Mouse (Mus musculus) gastrocnemius, adult 2 months (tissue): ENCODE measurements around the gene Fam151a. TPM values are rescaled to one million over a fixed set of nuclear protein-coding genes. Genes with fewer than 3 reads are reported as not detected.
"Not testable (repeated sequence)": the region's sequence is repeated elsewhere in the genome, so short reads cannot be mapped to it uniquely, and the experiment has no call there.

Experiments
- DNase-seq: peaks from one replicate; pipeline ENCODE4 v3.0.0; 2022
- H3K27ac ChIP-seq: fragments of 200-600 bp; 2 replicates; pipeline ENCODE4 v1.8.1; 2022; ENCODE audit warnings: mild to moderate bottlenecking
- H3K4me3 ChIP-seq: fragments of 200-600 bp; 2 replicates; pipeline ENCODE4 v1.8.1; 2022; ENCODE audit warnings: mild to moderate bottlenecking, moderate library complexity
- CTCF ChIP-seq: fragments of 200-600 bp; IDR thresholded peaks from 2 replicates; pipeline ENCODE4 v1.8.1; 2022; ENCODE audit warnings: antibody characterized with exemption, mild to moderate bottlenecking, moderate library complexity
- intact Hi-C: fragments of 180-260 bp; cut with DNase I; formaldehyde crosslinking; loops from one replicate; pipeline ENCODE4 v1.15.1; 2025
- long read RNA-seq, 2 experiments: library from polyadenylated mRNA; stranded (forward); transcript quantifications; one replicate each; pipeline ENCODE4 v2.0.0; 2021
- total RNA-seq, 2 experiments: library from RNA; stranded (reverse); gene quantifications; 2 replicates each; pipeline ENCODE4 v1.2.3; 2021

Gene Fam151a
- not detected for total RNA-seq
- long read RNA-seq, experiment 1, result 0 reads
- long read RNA-seq, experiment 2, result 0 reads

GRCm38 (mm10) chr4:106733636-106734035 lies at the start of gene Fam151a:
Gene Fam151a (plus strand): TSS chr4:106733889.
- H3K4me3 ChIP-seq, result no peak within 1 kb of the TSS
- TF ChIP-seq CTCF, result no peak
- H3K27ac ChIP-seq, result no peak within 1 kb of the TSS
- DNase-seq, result no peak
- intact Hi-C loops, result no loop called here

- TF ChIP-seq CTCF, result no peak
- intact Hi-C loops, result no loop called here
- no peak overlapping the region for H3K4me3 ChIP-seq
- H3K27ac ChIP-seq, result no peak overlapping the region
- DNase-seq, result no peak
Measured at GRCm38 (mm10) chr4:106688636-106689296, 44.9 kb upstream of the Fam151a start.

GRCm38 (mm10) chr4:106693841-106694430 lies 39.8 kb upstream of the Fam151a start:
- no peak for DNase-seq
- Histone ChIP-seq H3K4me3 (no peak overlapping the region), H3K27ac (no peak overlapping the region)
- TF ChIP-seq CTCF, result no peak
- intact Hi-C loops, result no loop called here

- peak; percentile 49 for TF ChIP-seq CTCF
- Histone ChIP-seq H3K4me3 (no peak overlapping the region), H3K27ac (no peak overlapping the region)
- intact Hi-C loops, result no loop called here
- DNase-seq, result peak; percentile 66
Measured at GRCm38 (mm10) chr4:106699989-106700388, 33.7 kb upstream of the Fam151a start.

GRCm38 (mm10) chr4:106700798-106701197 lies 32.9 kb upstream of the Fam151a start:
- Histone ChIP-seq H3K27ac (no peak overlapping the region), H3K4me3 (no peak overlapping the region)
- no peak for DNase-seq
- intact Hi-C loops, result no loop called here
- TF ChIP-seq CTCF, result no peak

GRCm38 (mm10) chr4:106703956-106704355 lies 29.7 kb upstream of the Fam151a start:
- intact Hi-C loops, result no loop called here

GRCm38 (mm10) chr4:106704416-106704815 lies 29.3 kb upstream of the Fam151a start:
- no peak overlapping the region for H3K4me3 ChIP-seq
- DNase-seq, result no peak
- H3K27ac ChIP-seq, result no peak overlapping the region
- intact Hi-C loops, result no loop called here
- no peak for TF ChIP-seq CTCF

More at GRCm38 (mm10) chr4:106703956-106704355, 29.7 kb upstream of the Fam151a start:
- TF ChIP-seq CTCF, result no peak
- no peak for DNase-seq
- no peak overlapping the region for H3K27ac ChIP-seq
- no peak overlapping the region for H3K4me3 ChIP-seq

GRCm38 (mm10) chr4:106705096-106705665 lies 28.5 kb upstream of the Fam151a start:
- intact Hi-C loops, result no loop called here
- DNase-seq, result no peak
- TF ChIP-seq CTCF, result no peak
- Histone ChIP-seq H3K4me3 (no peak overlapping the region), H3K27ac (no peak overlapping the region)

- no peak for TF ChIP-seq CTCF
- intact Hi-C loops, result loop anchor here (1.0 kb wide), 2 partner anchors 77 to 94 kb away; no protein-coding TSS in a partner anchor
Measured at GRCm38 (mm10) chr4:106707957-106708356, 25.7 kb upstream of the Fam151a start.

GRCm38 (mm10) chr4:106708408-106708807 lies 25.3 kb upstream of the Fam151a start:
- peak; percentile 83 for DNase-seq
- intact Hi-C loops, result loop anchor here (1.0 kb wide), 2 partner anchors 77 to 94 kb away; no protein-coding TSS in a partner anchor
- no peak overlapping the region for H3K27ac ChIP-seq
- peak; percentile 95 for TF ChIP-seq CTCF
- H3K4me3 ChIP-seq, result no peak overlapping the region

More at GRCm38 (mm10) chr4:106707957-106708356, 25.7 kb upstream of the Fam151a start:
- no peak overlapping the region for H3K27ac ChIP-seq
- DNase-seq, result no peak
- no peak overlapping the region for H3K4me3 ChIP-seq

GRCm38 (mm10) chr4:106713622-106714021 lies 20.1 kb upstream of the Fam151a start:
- no peak overlapping the region for H3K4me3 ChIP-seq
- no peak overlapping the region for H3K27ac ChIP-seq
- TF ChIP-seq CTCF, result no peak
- DNase-seq, result no peak
- intact Hi-C loops, result no loop called here

- no peak overlapping the region for H3K4me3 ChIP-seq
- DNase-seq, result peak; percentile 69
- intact Hi-C loops, result no loop called here
- no peak for TF ChIP-seq CTCF
- peak overlapping the region; percentile 17; the same call in 1 of the 2 replicates for H3K27ac ChIP-seq
Measured at GRCm38 (mm10) chr4:106720631-106721030, 13.1 kb upstream of the Fam151a start.

GRCm38 (mm10) chr4:106730814-106731213 lies 2.9 kb upstream of the Fam151a start, which contains the start of gene Mroh7:
Gene Mroh7 (minus strand): TSS chr4:106730925.
- intact Hi-C loops, result no loop called here
- no peak for DNase-seq
- no peak for TF ChIP-seq CTCF
- Histone ChIP-seq H3K27ac (no peak within 1 kb of the TSS), H3K4me3 (no peak within 1 kb of the TSS)

GRCm38 (mm10) chr4:106736884-106737283 lies 3.2 kb downstream of the Fam151a start:
- DNase-seq, H3K27ac ChIP-seq, H3K4me3 ChIP-seq, intact Hi-C loops: not testable (repeated sequence)
